Mouse (Mus musculus): ENCODE measurements around the gene Gm48552.

GRCm38 (mm10) chr10:81358209-81358608 is 30.6 kb upstream of the Gm48552 start:
- TF ChIP-seq CTCF (conservative IDR thresholded peaks at IDR 0.05; ENCODE audit: insufficient read depth, insufficient read length, low read depth, low read length) (no peak), POLR2A (IDR thresholded peaks at IDR 0.05; ENCODE audit: low read depth, low read length) (no peak)

Measured in kidney, adult 2 months (tissue).